Mouse (Mus musculus): ENCODE results near the gene Tti1. TPM values are rescaled to one million over a fixed set of nuclear protein-coding genes. Genes with fewer than 3 reads are reported as not detected.
A peak's percentile ranks its signal among the peaks of the same experiment; 100 is the strongest.

Tti1 gene
- total RNA-seq, 4 experiments from 2014 or later, result 20.1 to 26.7 (median 24.3) TPM

GRCm38 (mm10) chr2:158039662-158040061 is 11.4 kb upstream of the Tti1 start:
- DNase-seq (ENCODE audit: low spot score in 2 of 2), result no peak

GRCm38 (mm10) chr2:158037571-158037970 is 9.3 kb upstream of the Tti1 start:
- no peak for DNase-seq (ENCODE audit: low spot score in 2 of 2)

DNA sequence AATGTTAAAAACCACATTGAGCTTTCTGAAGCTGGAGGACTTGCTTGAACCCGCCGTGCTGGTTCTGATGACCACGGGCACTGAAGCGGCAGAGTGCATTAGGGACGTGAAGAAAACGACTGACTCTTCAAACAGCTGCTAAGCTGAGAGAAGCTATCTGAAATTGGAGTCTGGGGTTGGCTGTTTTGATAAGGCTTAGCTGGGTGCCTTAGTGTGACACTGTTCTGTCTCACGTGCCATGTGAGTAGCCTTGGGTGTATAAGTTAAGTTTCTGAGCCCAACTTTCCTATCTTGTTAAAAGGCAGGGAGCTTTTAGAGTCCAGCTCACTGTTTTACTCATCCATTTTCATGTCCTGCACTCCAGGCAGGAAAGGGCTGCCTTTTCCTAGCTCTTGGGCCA is 8.7 kb upstream of the Tti1 start:
- DNase-seq (ENCODE audit: low spot score in 2 of 2), result no peak

DNA sequence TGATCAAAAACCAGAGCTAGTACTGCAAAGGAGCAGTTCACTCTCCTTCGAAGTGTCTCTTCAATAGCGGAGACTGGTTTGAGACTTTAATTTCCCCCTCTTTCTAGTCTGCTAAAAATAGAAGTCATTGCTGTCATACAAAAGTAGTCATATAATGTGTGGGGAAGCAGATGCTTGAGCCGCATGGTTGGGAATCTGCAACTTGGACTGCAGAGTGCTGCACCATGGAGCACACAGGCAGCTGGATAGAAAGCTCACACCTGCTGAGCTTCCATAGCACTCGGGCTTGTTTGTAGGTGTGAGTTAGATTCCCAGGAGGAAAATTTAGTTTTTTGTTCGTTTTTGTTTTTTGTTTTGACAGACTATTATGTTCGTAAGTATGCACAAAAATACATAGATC is 8.2 kb upstream of the Tti1 start:
- DNase-seq (ENCODE audit: low spot score in 2 of 2), result no peak

DNA sequence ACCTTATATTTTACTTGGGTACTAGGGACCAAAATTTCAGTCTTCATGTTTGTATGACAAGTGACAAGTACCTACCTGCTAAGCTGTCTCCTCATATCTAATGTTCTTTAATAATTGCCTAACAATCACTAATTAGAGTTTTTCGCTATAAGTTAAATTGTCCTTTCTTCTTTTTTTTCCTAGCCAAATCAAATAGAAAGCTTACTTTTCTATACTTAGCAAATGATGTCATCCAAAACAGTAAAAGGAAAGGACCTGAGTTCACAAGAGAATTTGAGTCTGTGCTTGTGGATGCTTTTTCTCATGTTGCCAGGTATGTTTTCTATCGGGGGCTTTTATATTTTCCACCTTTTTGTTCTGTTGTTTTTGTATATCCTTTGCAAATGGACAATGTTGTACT is 7.6 kb upstream of the Tti1 start:
- DNase-seq (ENCODE audit: low spot score in 2 of 2), result no peak

DNA sequence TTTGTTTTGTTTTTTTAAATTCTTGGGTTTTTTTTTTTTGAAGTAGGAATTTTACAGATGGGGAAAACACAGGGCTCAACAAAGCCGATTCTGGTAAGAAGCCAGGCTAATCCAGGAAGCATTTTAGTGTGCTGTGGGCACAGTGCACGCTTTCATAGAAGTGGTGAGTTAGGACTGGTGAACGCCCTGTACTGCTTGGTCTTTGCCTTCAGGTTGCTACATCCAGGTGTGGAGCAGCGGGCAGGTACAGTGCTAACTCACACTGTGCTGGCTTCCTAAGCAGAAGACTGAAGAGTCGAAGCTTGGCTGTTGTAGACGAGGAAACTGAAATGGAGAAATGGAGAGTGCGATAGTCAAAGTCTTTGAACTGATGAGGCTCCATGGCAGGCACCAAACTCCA is 1.8 kb upstream of the Tti1 start:
- no peak for DNase-seq (ENCODE audit: low spot score in 2 of 2)

DNA sequence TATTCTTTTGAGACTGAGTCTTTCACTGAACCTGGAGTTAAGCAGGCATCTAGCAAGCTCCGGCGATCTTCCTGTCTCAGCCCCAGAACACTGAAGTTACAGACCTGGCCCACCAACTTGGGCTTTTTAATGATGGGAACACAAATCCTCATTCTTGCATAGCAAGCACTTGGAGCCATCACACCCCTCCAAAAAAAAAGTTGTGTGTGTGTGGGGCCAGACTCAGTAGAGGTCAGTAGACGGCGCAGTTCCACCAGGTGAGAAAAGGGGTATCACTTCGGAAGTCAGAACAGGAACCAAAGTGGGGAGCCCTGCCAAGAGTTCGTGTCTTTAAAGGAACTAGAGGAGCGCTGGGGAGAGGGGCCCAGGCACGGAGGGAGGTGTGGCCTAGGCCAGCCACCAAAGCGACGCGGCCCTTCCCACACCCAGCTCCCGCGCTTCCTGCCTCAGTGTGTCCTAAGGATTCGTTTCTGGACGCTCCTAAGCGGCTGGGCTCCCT is 329 bp downstream of the Tti1 start:
- DNase-seq (ENCODE audit: low spot score in 2 of 2), result no peak

DNA sequence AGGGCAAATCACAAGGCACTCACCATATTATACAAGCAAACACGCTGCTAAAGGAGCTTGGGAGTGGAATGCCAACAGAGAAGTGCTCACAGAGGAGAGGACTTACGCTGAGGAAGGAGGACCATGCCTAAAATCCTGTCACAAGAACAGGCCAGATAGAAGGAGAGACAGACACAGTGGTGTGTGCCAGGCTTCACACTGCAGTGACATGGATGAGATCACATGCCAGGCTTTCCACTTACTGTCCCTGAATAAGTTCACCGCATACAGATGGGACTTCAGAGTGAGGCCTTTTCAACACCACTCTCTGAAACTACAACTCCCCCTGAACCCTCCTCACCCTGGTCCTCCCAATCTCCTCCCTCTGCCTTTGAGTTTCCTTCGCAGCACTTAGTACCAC is 10.9 kb downstream of the Tti1 start:
- no peak for DNase-seq (ENCODE audit: low spot score in 2 of 2)

GRCm38 (mm10) chr2:158012608-158013007 is 15.6 kb downstream of the Tti1 start:
- DNase-seq (ENCODE audit: low spot score in 2 of 2), result no peak

DNA sequence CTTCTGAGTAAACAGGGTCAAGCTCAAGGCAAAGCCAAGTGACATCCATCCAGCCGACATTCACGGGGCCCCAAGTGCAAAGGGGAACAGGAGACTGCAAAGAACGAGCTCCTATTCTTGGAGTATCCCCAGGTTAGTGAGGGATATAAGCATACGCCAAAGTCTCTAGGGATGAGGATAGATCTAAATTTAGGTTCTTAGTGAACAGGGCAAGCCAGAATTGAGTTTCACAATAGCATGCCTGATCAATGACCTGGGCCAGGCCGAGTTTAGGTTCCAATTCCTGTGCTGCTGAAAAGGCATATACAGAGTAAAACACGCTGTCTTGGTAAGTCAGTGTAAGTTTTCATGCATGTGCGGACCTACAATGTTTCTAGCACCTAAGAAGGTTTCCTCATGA is 18.9 kb downstream of the Tti1 start:
- no peak for DNase-seq (ENCODE audit: low spot score in 2 of 2)

- no peak for DNase-seq (ENCODE audit: low spot score in 2 of 2)
These were observed 22.6 kb downstream of the Tti1 start for GRCm38 (mm10) chr2:158005641-158006040.

- DNase-seq (ENCODE audit: low spot score in 2 of 2), result no peak
These were observed 23.6 kb downstream of the Tti1 start for GRCm38 (mm10) chr2:158004620-158005019.

DNA sequence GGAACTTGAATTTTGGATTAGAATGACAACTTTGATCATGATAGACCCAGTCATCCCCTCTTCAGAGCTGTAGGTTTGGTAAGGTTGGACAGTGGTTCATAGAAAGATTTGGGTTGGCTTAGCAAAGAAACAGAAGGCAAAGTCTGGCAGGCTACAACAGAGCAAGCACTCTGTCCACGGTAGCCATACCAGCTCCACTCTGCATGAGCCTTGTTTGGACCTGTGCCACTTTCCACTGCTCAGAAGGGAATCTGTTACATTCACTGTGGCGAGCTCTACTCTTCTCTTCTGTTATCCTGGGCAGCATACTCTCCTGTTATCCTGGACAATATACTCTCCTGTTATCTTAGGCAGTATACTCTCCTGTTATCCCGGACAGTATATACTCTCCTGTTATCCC is 29.4 kb downstream of the Tti1 start:
- DNase-seq (ENCODE audit: low spot score in 2 of 2), result no peak

DNA sequence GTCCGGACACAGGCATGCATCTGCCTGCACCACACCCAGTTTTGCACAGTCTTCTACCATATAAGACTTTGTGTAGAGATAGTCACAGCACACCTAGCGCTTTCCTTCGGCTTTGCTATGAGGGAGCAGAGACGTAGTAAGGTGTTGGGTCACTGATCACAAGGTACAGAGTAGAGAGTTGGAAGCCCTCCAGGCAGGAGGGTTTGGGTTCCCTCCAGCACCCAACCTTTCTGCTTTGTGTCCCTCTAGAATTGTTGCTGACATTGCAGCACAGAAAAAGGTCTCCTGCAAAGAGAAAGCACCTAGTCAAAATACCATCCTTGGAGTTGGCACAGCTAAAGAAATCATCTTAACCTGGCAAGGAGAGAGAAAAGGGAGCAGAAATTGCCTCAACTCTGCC is 35.7 kb downstream of the Tti1 start:
- DNase-seq (ENCODE audit: low spot score in 2 of 2), result no peak

- no peak for DNase-seq (ENCODE audit: low spot score in 2 of 2)
These were observed 37.2 kb downstream of the Tti1 start for GRCm38 (mm10) chr2:157991026-157991425.

- DNase-seq (ENCODE audit: low spot score in 2 of 2), result no peak
These were observed 38.3 kb downstream of the Tti1 start for GRCm38 (mm10) chr2:157989946-157990345.

GRCm38 (mm10) chr2:157988416-157989190 is 39.6 kb downstream of the Tti1 start:
- DNase-seq (ENCODE audit: low spot score in 2 of 2), result no peak

- no peak for DNase-seq (ENCODE audit: low spot score in 2 of 2)
These were observed 42.0 kb downstream of the Tti1 start for GRCm38 (mm10) chr2:157986235-157986634.

- peak in 1 of 2 experiments; percentile 17 for DNase-seq (ENCODE audit: low spot score in 2 of 2)
These were observed 42.6 kb downstream of the Tti1 start for GRCm38 (mm10) chr2:157985611-157986010.

DNA sequence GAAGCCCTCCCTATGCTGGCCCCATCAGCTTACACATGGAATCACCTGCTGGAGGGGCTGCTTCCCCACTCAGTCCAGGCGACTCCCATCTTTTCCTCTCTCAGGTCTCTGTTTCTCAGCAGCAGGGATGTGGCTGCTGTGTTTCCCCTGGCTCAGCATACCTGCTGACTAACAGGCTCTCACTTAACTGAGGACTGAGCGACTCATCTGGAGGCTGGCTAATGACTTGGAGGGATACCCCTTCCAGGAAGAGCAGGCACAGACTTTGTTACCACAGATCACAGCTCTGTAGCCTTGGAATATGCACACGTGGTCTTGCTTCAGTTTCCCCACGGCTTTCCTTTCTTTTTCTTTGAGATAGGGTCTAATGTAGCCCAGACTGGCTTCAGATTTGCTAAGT is 45.0 kb downstream of the Tti1 start:
- no peak for DNase-seq (ENCODE audit: low spot score in 2 of 2)

DNA sequence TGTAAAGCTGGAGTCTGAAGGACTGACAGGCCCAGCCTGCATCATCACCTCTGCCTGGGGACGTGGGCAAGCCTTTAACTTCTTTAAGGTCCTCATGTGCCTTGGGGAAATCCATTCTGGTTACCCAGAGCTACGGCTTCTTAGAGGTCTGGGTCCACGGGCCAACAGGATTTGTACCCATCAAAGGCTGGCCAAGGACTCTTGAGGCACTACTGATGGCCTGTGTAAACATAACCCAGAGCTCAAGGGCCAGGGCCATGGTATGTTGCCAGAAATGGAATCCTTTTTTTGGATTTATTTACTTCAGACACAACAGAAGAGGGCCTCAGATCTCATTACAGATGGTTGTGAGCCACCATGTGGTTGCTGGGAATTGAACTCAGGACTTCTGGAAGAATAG is 45.5 kb downstream of the Tti1 start:
- no peak for DNase-seq (ENCODE audit: low spot score in 2 of 2)

- no peak for DNase-seq (ENCODE audit: low spot score in 2 of 2)
These were observed 49.0 kb downstream of the Tti1 start for GRCm38 (mm10) chr2:157979241-157979640.

GRCm38 (mm10) chr2:157975595-157975994 is 52.6 kb downstream of the Tti1 start:
- DNase-seq (ENCODE audit: low spot score in 2 of 2), result no peak

All from layer of hippocampus, adult 8-10 months (tissue).